Mouse (Mus musculus) left cerebral cortex, postnatal 25 days (tissue): ENCODE measurements around the gene Clpsl2. TPM values are rescaled to one million over a fixed set of nuclear protein-coding genes. Genes with fewer than 3 reads are reported as not detected.

Experiments
- DNase-seq, 2 experiments: peaks; one replicate each; pipeline ENCODE4 v3.0.0; 2022; ENCODE audit warnings: low spot score in 2 of 2, mixed read lengths in 1 of 2
- intact Hi-C: fragments of 180-260 bp; cut with DNase I; formaldehyde crosslinking; loops from one replicate; pipeline ENCODE4 v1.15.1; 2025
- total RNA-seq, 2 experiments: library from RNA; stranded (reverse); gene quantifications; 2 replicates each; pipeline ENCODE4 v1.2.3; 2021

Clpsl2 gene
- total RNA-seq, 2 experiments from 2014 or later, result not detected

DNA sequence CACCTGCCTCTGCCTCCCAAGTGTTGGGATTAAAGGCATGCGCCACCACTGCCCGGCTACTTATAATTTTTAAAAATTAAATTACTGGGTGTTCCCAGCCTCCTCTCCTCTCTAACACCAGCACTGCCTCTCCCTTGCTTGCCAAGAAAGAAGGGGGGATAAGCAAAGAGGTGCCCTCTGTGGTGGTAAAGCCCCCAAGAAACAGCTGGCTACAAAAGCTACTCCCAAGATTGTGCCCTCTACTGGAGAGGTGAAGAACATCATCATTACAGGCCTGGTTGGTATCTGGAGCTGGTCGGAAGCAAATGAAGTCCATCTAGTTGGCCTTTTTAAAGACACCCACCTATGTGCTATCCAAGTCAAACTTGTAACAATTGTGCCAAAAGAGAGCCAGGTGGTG lies 29.4 kb upstream of the Clpsl2 start:
- DNase-seq, result no peak
- intact Hi-C loops, result loop anchor here (5.0 kb wide), 1 partner anchor 193 kb away; the partner anchor contains the start of gene Rpl10a

DNA sequence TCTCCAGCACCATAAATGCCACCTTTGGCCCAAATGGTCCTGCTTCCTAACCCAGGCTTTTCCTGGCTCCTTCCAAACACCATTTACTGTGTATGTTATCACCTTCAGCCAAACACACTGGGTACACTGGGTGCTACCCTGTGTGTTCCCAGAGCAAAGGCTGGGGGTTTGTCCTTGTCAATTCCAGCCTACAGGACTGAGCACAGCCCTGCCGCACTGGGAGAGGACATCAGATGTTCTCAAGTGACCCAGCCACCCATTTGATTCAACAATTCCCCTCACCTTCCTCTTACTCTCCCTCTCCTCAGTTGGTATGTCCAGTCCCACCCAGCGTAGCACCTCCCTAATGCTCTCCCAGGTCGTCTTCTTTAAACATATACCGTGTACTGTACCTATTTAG lies 28.6 kb upstream of the Clpsl2 start:
- DNase-seq, result no peak
- intact Hi-C loops, result loop anchor here (5.0 kb wide), 1 partner anchor 193 kb away; the partner anchor contains the start of gene Rpl10a

DNA sequence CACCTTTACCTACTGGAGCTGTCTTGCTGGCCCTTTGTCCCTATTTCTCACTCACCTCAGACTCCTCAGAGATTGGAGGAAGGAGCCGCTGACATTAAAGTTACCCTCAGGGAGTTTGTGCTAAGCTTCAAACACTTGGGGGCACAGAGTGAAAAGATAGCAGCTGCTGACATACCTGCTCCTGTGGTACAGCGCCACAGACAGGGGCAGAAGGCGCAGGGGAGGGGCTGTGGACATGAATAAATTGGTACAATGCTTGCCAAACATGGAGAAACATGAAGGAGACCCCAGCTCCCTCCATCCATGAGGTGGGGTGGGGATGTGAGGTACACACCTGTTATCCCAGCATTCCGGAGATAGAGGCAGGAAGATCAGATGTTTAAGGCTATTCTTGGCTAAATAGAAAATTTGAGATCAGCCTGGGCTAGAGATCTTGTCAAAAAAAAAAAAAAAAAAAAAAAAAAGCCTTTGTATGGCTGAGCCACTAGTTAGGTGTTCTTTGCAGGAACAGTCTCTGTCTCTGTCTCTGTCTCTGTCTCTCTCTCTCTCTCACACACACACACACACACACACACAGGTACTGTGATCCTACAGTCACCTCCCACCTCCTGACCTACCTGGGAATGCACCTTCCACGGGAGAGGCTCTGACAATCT lies 28.0 kb upstream of the Clpsl2 start:
- no peak for DNase-seq
- intact Hi-C loops, result loop anchor here (5.0 kb wide), 1 partner anchor 194 kb away; the partner anchor contains the start of gene Rpl10a

DNA sequence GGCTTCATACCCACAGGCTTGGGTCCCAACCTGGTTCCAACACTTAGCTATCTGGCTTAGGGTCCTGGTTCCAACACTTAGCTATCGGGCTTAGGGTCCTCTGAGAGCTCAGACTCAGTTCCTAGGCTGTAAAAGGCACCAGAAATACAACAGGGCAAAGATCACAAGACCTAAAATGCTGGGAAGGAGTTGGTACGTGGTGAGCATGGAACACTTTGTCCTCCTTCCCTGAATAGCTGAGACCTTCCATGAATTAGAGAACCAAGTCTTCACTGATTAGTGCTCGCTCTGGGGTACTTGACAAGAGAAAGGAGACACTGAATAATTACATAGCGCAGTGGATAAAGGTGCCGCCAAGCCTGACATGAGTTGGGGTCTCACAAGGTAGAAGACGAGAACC lies 27.3 kb upstream of the Clpsl2 start:
- intact Hi-C loops, result loop anchor here (2.0 to 5.0 kb wide), 2 partner anchors 195 to 289 kb away; partner anchors contain the start of genes Ppard and Rpl10a
- no peak for DNase-seq

DNA sequence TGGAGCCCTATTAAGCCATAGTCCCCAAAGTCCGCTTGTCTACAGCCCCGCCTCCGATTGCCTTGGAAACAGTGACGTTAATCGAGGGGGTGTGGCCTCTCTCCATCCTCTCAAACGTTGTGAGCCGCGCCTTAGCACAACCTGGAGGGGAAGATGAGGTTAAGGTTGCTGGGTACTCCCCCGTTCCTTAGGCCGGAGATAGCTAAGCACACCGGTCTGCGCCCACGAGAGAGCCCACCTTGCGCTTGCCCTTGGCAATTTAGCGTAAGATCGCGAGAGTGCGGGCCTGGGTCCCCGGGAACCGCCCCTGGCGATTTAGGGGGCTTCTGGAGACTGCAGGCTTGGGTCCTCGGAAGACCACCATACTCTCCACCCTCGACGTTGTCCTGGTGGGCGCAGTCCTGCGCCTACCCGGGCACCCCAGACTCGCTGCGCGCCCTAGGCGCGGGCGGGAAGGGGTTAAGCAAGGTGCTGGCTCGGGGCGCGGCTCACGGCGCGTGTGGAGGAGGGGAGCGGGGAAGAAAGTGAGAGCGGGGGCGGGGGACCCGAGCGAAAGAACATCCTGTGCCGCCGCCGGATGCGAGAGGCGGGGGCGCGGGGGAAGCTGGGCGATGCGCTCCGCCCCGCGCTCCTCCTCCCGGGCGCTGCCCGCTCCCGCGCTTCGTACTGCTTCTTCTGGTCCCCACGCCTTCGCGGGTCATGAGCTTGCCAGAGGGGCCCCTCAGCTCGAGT lies 26.4 kb upstream of the Clpsl2 start:
- DNase-seq, result peak; percentile 95 to 97
- intact Hi-C loops, result loop anchor here (1.0 to 5.0 kb wide), 3 partner anchors 37 to 290 kb away; partner anchors contain the start of genes Ppard and Rpl10a

DNA sequence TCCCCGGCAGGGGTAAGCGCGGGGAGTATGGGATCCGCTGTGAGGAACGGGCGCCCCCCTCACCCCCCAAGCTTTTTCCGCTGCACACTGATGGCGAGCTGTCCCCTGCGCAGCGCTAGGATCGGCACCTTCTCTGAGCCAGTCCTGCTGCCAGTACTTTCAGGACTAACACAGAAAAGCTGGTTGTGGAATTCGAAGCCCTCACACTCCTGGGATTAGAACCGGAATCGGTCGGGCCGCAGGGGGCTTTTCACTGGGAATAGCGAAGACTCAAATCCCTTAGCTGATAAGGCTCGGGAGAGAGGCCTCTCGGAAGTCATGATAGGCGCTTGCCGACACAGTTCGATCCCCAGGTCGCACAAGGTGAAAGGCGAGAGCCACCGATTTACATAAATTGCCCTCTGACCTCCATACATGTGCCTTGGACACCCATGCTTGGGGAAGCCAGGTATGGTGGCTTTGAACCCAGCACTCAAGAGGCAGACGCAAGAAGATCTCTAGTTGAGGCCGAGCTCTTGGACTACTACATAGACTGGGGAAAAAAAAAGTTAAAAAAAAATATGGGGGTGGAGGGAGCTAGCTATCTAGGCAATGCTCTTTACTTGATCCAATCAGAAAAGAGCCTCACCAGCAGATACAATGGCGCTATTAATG lies 25.7 kb upstream of the Clpsl2 start:
- no peak for DNase-seq

DNA sequence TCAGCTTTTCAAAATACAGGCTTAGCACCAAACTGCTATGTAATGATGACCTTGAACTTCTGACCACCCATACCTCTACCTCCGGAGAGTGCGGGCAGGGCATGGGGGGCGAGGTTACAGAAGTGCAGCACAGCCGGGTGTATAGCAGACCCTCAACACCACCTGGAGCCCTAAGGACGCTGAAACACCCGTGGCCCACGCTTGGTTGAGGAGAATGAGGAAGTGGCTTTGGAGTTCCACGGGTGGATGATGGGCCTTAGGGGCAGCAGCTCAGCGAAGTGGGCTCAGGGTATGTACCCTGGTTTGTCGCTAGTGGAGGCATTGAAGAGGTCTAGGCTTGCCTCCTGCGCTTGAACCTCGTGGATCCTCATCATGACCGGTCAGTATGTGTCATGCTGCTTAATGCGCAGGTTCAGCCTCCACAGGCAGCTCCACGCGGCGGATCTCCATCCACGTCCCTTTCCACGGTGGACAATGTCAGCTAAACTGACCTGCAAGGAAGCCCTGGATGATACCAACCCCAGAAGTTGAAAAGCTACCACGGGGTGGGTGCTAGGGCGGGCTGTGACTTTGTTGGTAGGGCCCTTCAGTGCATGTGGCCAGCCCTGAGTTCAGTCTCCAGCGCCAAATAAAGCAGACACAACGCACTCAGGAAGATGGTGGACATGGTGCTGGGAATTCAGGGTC lies 25.1 kb upstream of the Clpsl2 start:
- intact Hi-C loops, result loop anchor here (5.0 kb wide), 1 partner anchor 197 kb away; the partner anchor contains the start of gene Rpl10a
- no peak for DNase-seq

More for the DNA sequence above, 25.7 kb upstream of the Clpsl2 start:
- intact Hi-C loops, result loop anchor here (1.0 to 5.0 kb wide), 3 partner anchors 38 to 291 kb away; partner anchors contain the start of genes Ppard and Rpl10a

DNA sequence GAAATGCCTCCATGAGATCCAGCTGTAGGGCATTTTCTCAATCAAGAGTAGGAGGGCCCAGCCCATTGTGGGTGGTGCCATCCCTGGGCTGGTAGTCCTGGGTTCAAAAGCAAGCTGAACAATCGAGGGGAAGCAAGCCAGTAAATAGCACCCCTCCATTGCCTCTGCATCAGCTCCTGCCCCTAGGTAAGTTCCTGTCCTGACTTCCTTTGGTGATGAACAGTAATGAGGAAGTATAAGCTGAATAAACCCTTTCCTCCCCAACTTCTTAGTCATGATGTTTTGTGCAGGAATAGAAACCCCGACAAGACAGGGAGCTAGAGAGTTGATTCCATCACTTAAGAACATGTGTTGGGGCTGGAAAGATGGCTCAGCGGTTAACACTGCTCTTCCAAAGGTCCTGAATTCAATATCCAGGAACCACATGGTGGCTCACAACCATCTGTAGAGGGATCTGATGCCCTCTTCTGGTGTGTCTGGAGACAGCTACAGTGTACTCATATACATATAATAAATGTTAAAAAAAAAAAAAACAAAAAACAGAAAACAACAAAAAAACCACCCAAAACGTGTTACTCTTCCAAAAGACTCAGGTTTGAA lies 24.3 kb upstream of the Clpsl2 start:
- no peak for DNase-seq
- intact Hi-C loops, result loop anchor here (5.0 kb wide), 1 partner anchor 198 kb away; the partner anchor contains the start of gene Rpl10a

DNA sequence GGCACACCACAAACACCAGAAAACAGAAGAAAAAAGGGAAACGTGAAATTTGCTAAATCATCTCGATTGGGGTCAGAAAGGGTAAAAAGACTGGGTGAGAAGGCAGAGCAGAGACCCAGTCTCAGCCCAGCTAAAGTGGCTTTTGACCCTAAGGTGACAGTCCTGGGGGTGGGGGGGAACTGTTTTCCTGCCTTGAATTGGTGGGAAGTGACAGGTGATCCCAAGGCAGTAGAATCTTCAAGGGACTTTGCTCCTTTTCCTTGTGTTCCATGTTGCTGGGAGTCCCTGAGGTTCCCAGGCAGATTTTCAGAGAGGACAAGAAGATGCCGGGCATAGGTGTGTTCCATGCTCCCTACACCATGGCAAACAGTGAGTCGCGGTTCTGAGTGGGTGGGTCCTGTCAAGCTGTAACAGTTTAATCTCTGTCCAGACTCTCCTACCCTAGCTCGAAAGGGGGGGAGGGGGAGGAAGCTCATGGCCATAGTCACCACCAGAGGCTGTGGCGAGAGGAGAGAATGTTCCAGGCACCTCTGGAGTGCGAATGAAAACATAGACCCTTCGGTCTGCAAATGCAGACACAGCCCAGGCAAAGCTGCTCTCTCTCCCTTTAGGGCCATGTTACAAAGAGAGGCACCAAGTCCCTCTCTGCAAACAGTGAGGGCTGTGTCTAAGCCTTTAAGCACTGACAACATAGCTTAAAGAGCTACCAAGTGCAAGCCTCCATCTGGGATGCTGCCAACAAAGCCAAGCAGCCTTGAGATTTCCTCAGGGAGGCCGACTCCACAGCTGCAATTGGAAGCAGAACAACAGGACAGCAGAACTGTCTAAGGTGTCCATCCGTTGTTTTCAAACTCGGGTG lies 21.8 kb upstream of the Clpsl2 start:
- DNase-seq, result no peak
- intact Hi-C loops, result loop anchor here (1.0 to 2.0 kb wide), 2 partner anchors 120 to 141 kb away; no protein-coding TSS in a partner anchor

DNA sequence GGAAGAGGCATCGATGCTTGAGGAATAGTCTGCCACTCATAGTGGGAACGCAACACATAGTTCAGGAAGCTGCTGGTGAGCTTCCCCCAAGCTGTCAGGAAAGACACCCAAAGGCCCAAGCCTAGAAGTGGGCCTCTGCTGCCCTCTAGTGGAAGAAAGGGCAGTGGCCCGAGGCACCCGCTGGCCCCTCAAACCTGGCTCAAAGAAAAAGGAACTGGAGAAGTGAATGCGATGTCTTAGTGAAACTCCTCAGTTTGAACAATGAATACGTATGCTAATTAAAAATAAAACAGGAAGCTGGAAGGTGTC lies 21.2 kb upstream of the Clpsl2 start:
- intact Hi-C loops, result loop anchor here (1.0 to 2.0 kb wide), 2 partner anchors 121 to 141 kb away; no protein-coding TSS in a partner anchor
- peak; percentile 87 to 88 for DNase-seq

DNA sequence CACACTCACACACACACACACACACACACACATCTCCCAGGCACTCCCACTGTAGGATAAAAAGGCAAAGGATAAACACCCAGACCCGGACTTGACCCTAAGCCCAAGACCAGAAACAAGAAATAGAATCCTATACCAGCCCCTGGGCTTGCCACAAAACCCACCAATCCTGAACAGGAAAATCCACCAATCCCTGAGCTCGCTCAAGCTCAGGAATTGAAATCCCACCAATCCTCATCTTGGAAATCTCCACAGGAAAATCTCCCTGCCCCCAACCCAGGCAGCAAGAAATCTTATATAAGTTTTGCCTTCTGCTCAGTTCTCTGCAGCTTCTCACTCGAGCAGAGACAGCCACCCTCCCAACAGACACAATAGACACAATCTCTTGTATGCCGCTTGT lies 20.1 kb upstream of the Clpsl2 start:
- no peak for DNase-seq
- intact Hi-C loops, result loop anchor here (2.0 kb wide), 1 partner anchor 142 kb away; no protein-coding TSS in a partner anchor

DNA sequence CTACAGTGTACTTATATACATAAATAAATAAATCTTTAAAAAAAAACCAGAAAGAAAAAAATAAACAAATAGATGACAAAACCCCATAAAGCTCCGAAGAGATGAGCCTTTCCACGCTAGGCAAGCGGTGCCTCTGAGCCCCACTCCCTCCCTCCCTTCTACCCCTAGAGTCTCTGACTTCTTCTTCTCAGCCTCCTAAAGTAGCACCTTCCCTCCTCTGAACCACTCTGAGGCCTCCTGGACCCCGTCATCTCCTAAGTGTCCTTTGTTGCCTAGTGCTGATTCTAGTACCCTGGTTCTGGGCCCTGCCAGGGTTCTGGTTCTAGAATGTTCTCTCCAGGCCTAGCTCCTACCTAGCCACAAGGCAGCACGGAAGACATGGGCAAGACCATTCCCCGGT lies 18.7 kb upstream of the Clpsl2 start, which contains the start of gene Armc12:
TSS of gene Armc12 (plus strand) at position 301 of the 400 bp plus-strand sequence.
- intact Hi-C loops, result no loop called here
- DNase-seq, result no peak

DNA sequence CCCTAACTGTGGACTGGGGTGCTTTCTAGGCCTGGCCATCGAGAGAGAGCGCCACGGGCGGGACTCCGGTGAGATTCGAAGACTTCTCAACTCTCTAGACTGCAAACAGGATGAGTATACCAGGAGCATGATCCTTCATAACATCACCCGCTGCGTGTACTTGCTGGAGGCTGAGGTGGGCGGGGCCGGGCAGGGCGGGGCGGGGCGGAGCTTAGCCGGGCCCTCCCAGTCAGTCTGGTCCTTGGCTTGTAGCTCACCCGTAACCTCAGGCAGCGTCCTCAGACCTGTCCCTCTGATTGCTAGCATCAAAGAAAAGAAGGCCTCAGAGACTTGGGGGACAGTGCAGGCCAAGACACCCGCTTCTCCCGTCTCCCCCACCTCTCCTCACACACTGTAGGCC lies 17.3 kb upstream of the Clpsl2 start:
- intact Hi-C loops, result no loop called here
- no peak for DNase-seq

DNA sequence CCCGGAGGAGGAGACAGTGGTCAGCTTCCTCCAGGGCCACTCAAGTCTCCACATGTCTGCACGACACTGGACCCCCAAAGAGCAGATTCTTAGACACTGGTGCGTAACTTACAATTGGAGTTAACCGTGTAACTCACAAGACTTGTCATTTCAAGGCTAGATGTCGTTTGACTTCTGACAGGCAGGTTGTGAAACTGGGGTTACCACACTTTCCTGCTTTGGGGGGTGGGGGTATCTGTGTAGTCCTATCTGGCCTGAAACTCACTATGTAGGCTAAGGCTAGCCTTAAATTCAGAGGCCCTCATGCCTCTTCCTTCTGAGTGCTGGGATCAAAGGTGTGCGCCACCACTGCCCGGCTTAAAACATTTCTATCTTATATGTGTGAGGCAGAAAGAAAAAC lies 16.7 kb upstream of the Clpsl2 start:
- intact Hi-C loops, result no loop called here
- DNase-seq, result no peak

DNA sequence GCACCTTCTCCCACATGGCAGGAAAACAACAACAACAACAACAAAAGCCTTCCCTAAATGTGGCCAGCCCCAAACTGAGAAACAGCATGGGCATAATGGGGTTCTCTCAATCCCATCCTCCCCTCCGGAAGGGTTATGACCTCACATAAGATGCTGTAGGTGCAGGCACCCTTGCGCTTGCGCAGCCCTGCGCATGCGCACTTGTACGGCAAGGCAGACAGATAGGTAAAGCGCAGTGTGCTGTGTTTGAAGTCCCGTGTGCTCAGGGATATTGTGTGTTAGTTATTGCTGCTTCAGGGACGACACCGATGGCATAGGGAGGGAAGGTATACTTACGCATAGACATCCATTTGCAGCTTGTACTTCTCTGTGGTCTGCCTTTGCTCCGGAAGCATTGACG lies 15.9 kb upstream of the Clpsl2 start:
- no peak for DNase-seq
- intact Hi-C loops, result no loop called here

DNA sequence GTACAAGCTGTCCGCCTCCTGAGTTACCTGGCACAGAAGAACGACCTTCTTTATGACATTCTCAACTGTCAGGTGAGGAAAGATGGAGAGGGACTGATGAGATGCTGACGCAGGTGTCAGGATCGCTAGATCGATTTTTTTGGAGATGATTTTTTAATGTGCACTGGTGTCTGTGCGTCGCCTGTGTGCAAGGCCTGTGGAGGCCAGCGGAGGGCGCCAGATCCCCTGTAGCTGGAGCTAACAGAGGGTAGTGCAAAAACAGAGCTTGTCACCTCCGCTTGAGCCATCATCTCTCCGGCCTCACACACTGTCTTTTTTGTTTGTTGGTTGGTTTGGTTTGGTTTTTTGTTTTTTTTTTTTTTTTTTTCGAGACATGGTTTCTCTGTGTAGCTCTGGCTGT lies 11.3 kb upstream of the Clpsl2 start:
- no peak for DNase-seq
- intact Hi-C loops, result no loop called here

DNA sequence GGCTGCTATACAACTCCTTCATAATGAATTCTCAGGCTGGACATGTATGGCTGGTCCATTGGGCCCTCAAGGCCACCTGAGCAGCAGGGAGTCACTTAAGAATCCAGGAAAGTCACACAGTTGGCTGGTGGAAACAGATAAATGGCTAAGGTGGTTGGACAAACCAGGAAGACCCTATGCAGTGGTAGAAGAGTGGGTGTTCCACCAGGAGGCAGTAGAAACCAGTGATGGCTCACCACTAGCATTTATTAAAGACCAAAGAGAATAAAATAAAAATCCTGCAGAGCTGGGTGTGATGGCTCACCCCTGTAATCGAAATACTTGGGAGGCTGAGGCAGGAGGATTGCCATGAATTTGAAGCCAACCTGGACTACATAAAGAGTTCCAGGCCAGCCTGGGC lies 2.3 kb upstream of the Clpsl2 start:
- no peak for DNase-seq
- intact Hi-C loops, result no loop called here

DNA sequence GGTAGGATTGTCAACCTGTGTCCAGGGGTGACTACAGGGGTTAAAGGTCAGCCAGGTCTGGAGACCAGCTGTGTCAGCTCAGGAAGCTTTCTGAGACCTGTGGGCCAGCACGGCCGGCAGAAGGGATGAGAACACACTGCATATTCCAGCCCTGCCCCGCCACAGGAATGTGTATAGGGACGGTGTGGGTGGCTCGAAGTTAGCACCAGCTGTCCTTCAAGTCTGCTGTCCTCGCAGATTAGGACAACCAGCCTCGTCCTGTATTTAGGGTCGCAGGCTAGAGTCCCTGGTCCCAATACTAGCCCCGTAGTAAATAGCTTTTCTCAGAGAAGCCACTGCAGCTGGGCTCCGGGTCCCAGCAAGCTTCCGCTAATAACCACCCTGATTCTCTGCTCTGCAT lies 661 bp upstream of the Clpsl2 start:
- intact Hi-C loops, result no loop called here
- DNase-seq, result no peak
